Mouse (Mus musculus) heart, postnatal 0 days (tissue): Measurements from ENCODE around the gene Plekha5. TPM values are rescaled to one million over a fixed set of nuclear protein-coding genes. Genes with fewer than 3 reads are reported as not detected.

Experiments used
- ATAC-seq: fragments of 200-750 bp; cut with Nextera tagmentation; 2 replicates; pipeline ENCODE4 v1.8.0; 2017; ENCODE audit warnings: low read depth, moderate number of reproducible peaks, moderate library complexity; ENCODE audit not compliant: insufficient read depth
- DNase-seq: peaks from one replicate; pipeline ENCODE4 v3.0.0-alpha.2; 2016; ENCODE audit warnings: low spot score
- H3K27ac ChIP-seq: fragments of 300-500 bp; sonication (generic); 2 replicates; pipeline ENCODE4 v1.5.1; 2014; ENCODE audit warnings: low read depth, mild to moderate bottlenecking
- H3K27me3 ChIP-seq: fragments of 300-500 bp; sonication (generic); 2 replicates; pipeline ENCODE4 v1.6.1; 2014; ENCODE audit warnings: low read length, mixed read lengths; ENCODE audit not compliant: control insufficient read depth, insufficient read depth
- H3K36me3 ChIP-seq: fragments of 300-500 bp; sonication (generic); replicated peaks from 2 replicates; pipeline ENCODE4 v1.6.1; 2014; ENCODE audit warnings: low read length, mixed read lengths; ENCODE audit not compliant: control insufficient read depth, insufficient read depth
- H3K4me1 ChIP-seq: fragments of 300-500 bp; sonication (generic); 2 replicates; pipeline ENCODE4 v1.6.1; 2014; ENCODE audit warnings: antibody characterized with exemption; ENCODE audit not compliant: control insufficient read depth, insufficient read depth
- H3K4me2 ChIP-seq: fragments of 300-500 bp; sonication (generic); 2 replicates; pipeline ENCODE4 v1.6.1; 2014; ENCODE audit warnings: low read depth, mild to moderate bottlenecking, low read length, moderate library complexity
- H3K4me3 ChIP-seq: fragments of 300-500 bp; sonication (generic); 2 replicates; pipeline ENCODE4 v1.5.1; 2014; ENCODE audit warnings: low read depth, low read length
- H3K9ac ChIP-seq: fragments of 300-500 bp; sonication (generic); replicated peaks from 2 replicates; pipeline ENCODE4 v1.6.1; 2014; ENCODE audit warnings: low read depth, low read length, mixed read lengths
- H3K9me3 ChIP-seq: fragments of 300-500 bp; sonication (generic); replicated peaks from 2 replicates; pipeline ENCODE4 v1.6.1; 2016; ENCODE audit warnings: low read length; ENCODE audit not compliant: control insufficient read depth
- CTCF ChIP-seq: IDR thresholded peaks from 2 replicates; pipeline ENCODE4 v1.5.1; 2016; ENCODE audit warnings: antibody characterized with exemption, control low read depth, low read depth
- EP300 ChIP-seq: IDR thresholded peaks from 2 replicates; pipeline ENCODE4 v1.6.1; 2016; ENCODE audit warnings: antibody characterized with exemption, low read depth
- WGBS: fragments of 180-500 bp; shearing (Covaris S2); extraction: QIAGEN DNeasy Blood & Tissue Kit; methylation state at CpG from one replicate; pipeline ENCODE4 v1.1.7; 2014; 5-methylcytosine and 5-hydroxymethylcytosine counted together
- polyA plus RNA-seq: library from polyadenylated mRNA; unstranded; fragments of >200 nt; fragmentation: Nextera tagmentation; extraction: Ambion mirVana; gene quantifications from 2 replicates; pipeline ENCODE4 v1.2.1, GENCODE M21; 2015
- total RNA-seq: library from RNA; depleted of rRNA; stranded (reverse); fragments of >200 nt; gene quantifications from 2 replicates; pipeline ENCODE4 v1.2.3, GENCODE M21; 2014; ENCODE audit warnings: low replicate concordance; rRNA removed

The Plekha5 gene
- total and polyA plus RNA-seq, 2 experiments from 2014 or later: 15.4 to 34.0 TPM

- no peak overlapping the region for H3K4me2 ChIP-seq
- no peak for ATAC-seq
- TF ChIP-seq EP300 (no peak), CTCF (no peak)
Observed at GRCm38 (mm10) chr6:140642010-140642409, 218.2 kb downstream of the Plekha5 start.

GRCm38 (mm10) chr6:140642655-140643054, 218.8 kb downstream of the Plekha5 start:
- Histone ChIP-seq H3K9ac (no peak overlapping the region), H3K27ac (no peak overlapping the region), H3K4me1 (no peaks in the 10 kb centered on the region), H3K4me2 (no peak overlapping the region), H3K9me3 (no peaks in the 10 kb centered on the region), H3K27me3 (no peaks in the 10 kb centered on the region), H3K36me3 (peaks cover 75% of the 10 kb centered on the region), H3K4me3 (no peak overlapping the region)
- DNase-seq (no peak), ATAC-seq (no peak)
- 91% methylated on average over 12 of the region's 12 CpGs for WGBS
- TF ChIP-seq CTCF (no peak), EP300 (no peak)

More at GRCm38 (mm10) chr6:140642010-140642409, 218.2 kb downstream of the Plekha5 start:
- Histone ChIP-seq H3K36me3 (peaks cover 75% of the 10 kb centered on the region), H3K9ac (no peak overlapping the region), H3K4me3 (no peak overlapping the region), H3K27ac (no peak overlapping the region), H3K4me1 (no peaks in the 10 kb centered on the region), H3K9me3 (no peaks in the 10 kb centered on the region), H3K27me3 (no peaks in the 10 kb centered on the region)
- 94% methylated on average over 7 of the region's 7 CpGs for WGBS
- DNase-seq: no peak

GRCm38 (mm10) chr6:140645931-140646330, 222.1 kb downstream of the Plekha5 start:
- DNase-seq: no peak
- peak; percentile 43 for TF ChIP-seq CTCF
- no peak for TF ChIP-seq EP300
- no peak overlapping the region for H3K27ac ChIP-seq
- H3K4me1 ChIP-seq: no peaks in the 10 kb centered on the region
- no peak overlapping the region for H3K4me2 ChIP-seq
- no peak overlapping the region for H3K9ac ChIP-seq
- H3K27me3 ChIP-seq: no peaks in the 10 kb centered on the region
- ATAC-seq: no peak
- H3K36me3 ChIP-seq: peaks cover 71% of the 10 kb centered on the region
- H3K9me3 ChIP-seq: no peaks in the 10 kb centered on the region
- H3K4me3 ChIP-seq: no peak overlapping the region

Other genes with a start within 250 kb of the Plekha5 start
- gene Aebp2, start 198.6 kb downstream of the Plekha5 start, total RNA-seq: 14.8 and 23.8 TPM in 2 replicates
- gene Aebp2, start 198.6 kb downstream of the Plekha5 start, polyA plus RNA-seq: 5.2 and 5.4 TPM in 2 replicates